Mouse (Mus musculus) embryonic facial prominence, embryonic 11.5 days (tissue): ENCODE measurements around the gene Gm17577. TPM values are rescaled to one million over a fixed set of nuclear protein-coding genes. Genes with fewer than 3 reads are reported as not detected.
"Not testable (repeated sequence)": the region's sequence is repeated elsewhere in the genome, so short reads cannot be mapped to it uniquely, and the experiment has no call there.

Experiments used
- ATAC-seq: fragments of 200-750 bp; cut with Nextera tagmentation; replicated peaks from 2 replicates; pipeline ENCODE4 v1.8.0; 2017; ENCODE audit warnings: low read depth; ENCODE audit not compliant: insufficient number of reproducible peaks, low FRiP score, low TSS enrichment
- DNase-seq: peaks from one replicate; pipeline ENCODE4 v3.0.0-alpha.2; 2015; ENCODE audit warnings: low spot score
- H3K27ac ChIP-seq: fragments of 300-500 bp; sonication (generic); replicated peaks from 2 replicates; pipeline ENCODE4 v1.5.1; 2014; ENCODE audit warnings: mild to moderate bottlenecking, low read depth, low read length, control low read depth
- H3K27me3 ChIP-seq: fragments of 300-500 bp; sonication (generic); 2 replicates; pipeline ENCODE4 v1.6.1; 2014; ENCODE audit warnings: mild to moderate bottlenecking, low read length, moderate library complexity, mixed read lengths; ENCODE audit not compliant: control insufficient read depth, insufficient read depth
- H3K36me3 ChIP-seq: fragments of 300-500 bp; sonication (generic); replicated peaks from 2 replicates; pipeline ENCODE4 v1.6.1; 2014; ENCODE audit warnings: low read depth, mild to moderate bottlenecking, low read length, moderate library complexity, mixed read lengths; ENCODE audit not compliant: control insufficient read depth, insufficient read depth
- H3K4me1 ChIP-seq: fragments of 300-500 bp; sonication (generic); 2 replicates; pipeline ENCODE4 v1.6.1; 2014; ENCODE audit warnings: low read length, mixed read lengths; ENCODE audit not compliant: control insufficient read depth, insufficient read depth
- H3K4me2 ChIP-seq: fragments of 300-500 bp; sonication (generic); 2 replicates; pipeline ENCODE4 v1.6.1; 2014; ENCODE audit warnings: low read depth, mild to moderate bottlenecking, control low read depth, low read length, moderate library complexity
- H3K4me3 ChIP-seq: fragments of 300-500 bp; sonication (generic); 2 replicates; pipeline ENCODE4 v1.5.1; 2014; ENCODE audit warnings: low read depth, low read length, control low read depth
- H3K9ac ChIP-seq: fragments of 300-500 bp; sonication (generic); replicated peaks from 2 replicates; pipeline ENCODE4 v1.6.1; 2014; ENCODE audit warnings: mild to moderate bottlenecking, control low read depth, low read length
- H3K9me3 ChIP-seq: fragments of 300-500 bp; sonication (generic); replicated peaks from 2 replicates; pipeline ENCODE4 v1.6.1; 2016; ENCODE audit warnings: mild to moderate bottlenecking, low read length, inconsistent platforms, mixed read lengths; ENCODE audit not compliant: control insufficient read depth
- WGBS: fragments of 180-500 bp; shearing (Covaris S2); extraction: QIAGEN DNeasy Blood & Tissue Kit; methylation state at CpG from one replicate; pipeline ENCODE4 v1.1.7; 2014; 5-methylcytosine and 5-hydroxymethylcytosine counted together
- polyA plus RNA-seq: library from polyadenylated mRNA; unstranded; fragments of >200 nt; fragmentation: Nextera tagmentation; extraction: Ambion mirVana; gene quantifications from 2 replicates; pipeline ENCODE4 v1.2.1, GENCODE M21; 2014

Gm17577 gene
- not detected in 2 replicates for polyA plus RNA-seq

DNA sequence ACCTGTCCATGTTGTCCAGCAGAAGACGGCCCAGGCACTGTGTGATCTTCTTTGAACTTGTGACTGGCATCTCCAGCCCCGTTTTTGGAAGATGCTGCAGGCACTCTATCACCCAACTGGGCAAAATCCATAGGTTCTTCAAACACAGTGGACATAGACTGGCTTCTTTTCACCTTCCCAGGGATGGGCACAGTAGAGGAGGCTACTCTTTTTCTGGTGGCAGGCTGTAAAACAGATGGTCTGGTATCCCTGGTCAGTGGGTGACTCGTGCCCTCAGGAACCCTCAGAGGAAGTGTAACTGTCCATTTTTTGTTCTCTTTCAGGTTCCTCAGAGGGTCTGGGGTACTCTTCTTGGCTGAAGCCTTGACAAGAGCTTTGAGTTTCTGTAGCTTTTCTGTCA, at the start of gene Gm17577:
Gm17577 (minus strand) TSS at position 101 of the 400 bp plus-strand sequence.
- not testable (repeated sequence) for H3K27ac ChIP-seq

DNA sequence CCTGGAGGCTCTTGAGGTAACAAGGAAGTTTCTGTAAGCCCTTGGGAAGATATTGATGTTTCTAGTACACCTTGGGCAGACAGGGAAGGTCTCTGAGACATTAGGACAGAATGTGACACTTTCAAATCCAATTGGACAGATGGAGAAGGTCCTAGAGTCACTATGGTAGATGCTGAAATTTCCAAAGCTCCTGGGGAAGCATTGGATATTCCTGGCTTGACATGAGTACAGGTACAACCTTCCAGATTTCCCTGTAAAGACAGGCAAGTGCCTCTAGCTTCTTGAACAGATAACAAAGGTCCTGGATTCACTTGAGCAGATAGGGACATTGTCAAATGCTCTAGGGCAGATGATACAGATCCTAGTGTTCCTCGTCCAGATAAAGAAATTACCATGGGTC, 24.3 kb downstream of the Gm17577 start, which contains the start of gene Srsx:
Srsx (minus strand) TSS at position 101 of the 400 bp plus-strand sequence.
- H3K4me2 ChIP-seq, H3K27me3 ChIP-seq, H3K4me3 ChIP-seq, H3K9me3 ChIP-seq, H3K27ac ChIP-seq, ATAC-seq, H3K9ac ChIP-seq, DNase-seq, H3K36me3 ChIP-seq, H3K4me1 ChIP-seq: not testable (repeated sequence)
- WGBS, result no CpG with 5 or more reads among the region's 1 CpGs

More for the DNA sequence above, at the start of gene Gm17577:
- not testable (repeated sequence) for H3K4me1 ChIP-seq, H3K9me3 ChIP-seq, H3K4me2 ChIP-seq, DNase-seq, H3K9ac ChIP-seq, H3K4me3 ChIP-seq, ATAC-seq, H3K36me3 ChIP-seq, H3K27me3 ChIP-seq
- WGBS, result no CpG with 5 or more reads among the region's 3 CpGs

Other genes with a start within 250 kb of the Gm17577 start
- not detected in 2 replicates for gene Gm17521, start 217.2 kb downstream of the Gm17577 start, polyA plus RNA-seq
- gene Cldn34c1, start 143.4 kb downstream of the Gm17577 start, polyA plus RNA-seq, result 20.8 and 22.9 TPM in 2 replicates
- gene Srsx, start 24.4 kb downstream of the Gm17577 start, polyA plus RNA-seq, result not detected in 2 replicates